Mouse (Mus musculus): ENCODE data around the gene Anxa7.

DNA sequence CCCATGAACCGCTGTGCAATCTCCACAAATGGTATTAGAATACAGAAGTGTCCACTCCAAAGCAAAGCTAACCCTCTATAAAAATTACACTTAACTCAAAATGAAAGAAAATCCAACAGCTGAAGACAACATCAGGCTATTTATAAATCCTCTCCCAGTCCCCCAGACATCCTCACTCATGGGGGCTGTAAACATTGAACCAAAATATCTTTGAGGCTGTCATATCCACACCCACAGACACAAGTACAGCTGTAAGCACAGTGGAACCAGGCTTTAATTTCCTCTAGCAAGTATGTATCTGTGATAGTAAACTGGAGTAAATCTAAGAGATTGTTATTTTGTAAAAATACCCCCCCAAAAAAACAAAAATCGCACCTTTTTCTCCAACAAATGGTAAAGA lies 40.2 kb upstream of the Anxa7 start:
- no peak for TF ChIP-seq POLR2A (IDR thresholded peaks at IDR 0.05; ENCODE audit: insufficient read depth, low read length)
- TF ChIP-seq CTCF (IDR thresholded peaks at IDR 0.05; ENCODE audit: low read depth, low read length): no peak
